Mouse (Mus musculus) hindbrain, embryonic 11.5 days (tissue): ENCODE data around the gene Lbhd2. TPM values are rescaled to one million over a fixed set of nuclear protein-coding genes. Genes with fewer than 3 reads are reported as not detected.

Experiments
- ATAC-seq: fragments of 200-750 bp; cut with Nextera tagmentation; 2 replicates; pipeline ENCODE4 v1.8.0; 2017; ENCODE audit warnings: mild to moderate bottlenecking, moderate TSS enrichment, moderate library complexity; ENCODE audit not compliant: low FRiP score
- DNase-seq: peaks from one replicate; pipeline ENCODE4 v3.0.0-alpha.2; 2015; ENCODE audit warnings: low spot score
- H3K27ac ChIP-seq: fragments of 300-500 bp; sonication (generic); 2 replicates; pipeline ENCODE4 v1.5.1; 2014; ENCODE audit warnings: mild to moderate bottlenecking, low read depth, low read length
- H3K27me3 ChIP-seq: fragments of 300-500 bp; sonication (generic); 2 replicates; pipeline ENCODE4 v1.6.1; 2014; ENCODE audit warnings: mild to moderate bottlenecking, low read length, moderate library complexity, mixed read lengths; ENCODE audit not compliant: control insufficient read depth, insufficient read depth
- H3K36me3 ChIP-seq: fragments of 300-500 bp; sonication (generic); 2 replicates; pipeline ENCODE4 v1.6.1; 2014; ENCODE audit warnings: mild to moderate bottlenecking, low read length, moderate library complexity, mixed read lengths; ENCODE audit not compliant: control insufficient read depth, insufficient read depth
- H3K4me1 ChIP-seq: fragments of 300-500 bp; sonication (generic); replicated peaks from 2 replicates; pipeline ENCODE4 v1.6.1; 2014; ENCODE audit warnings: low read length, mixed read lengths; ENCODE audit not compliant: control insufficient read depth, insufficient read depth
- H3K4me2 ChIP-seq: fragments of 300-500 bp; sonication (generic); replicated peaks from 2 replicates; pipeline ENCODE4 v1.6.1; 2014; ENCODE audit warnings: mild to moderate bottlenecking, low read depth, low read length
- H3K4me3 ChIP-seq: fragments of 300-500 bp; sonication (generic); 2 replicates; pipeline ENCODE4 v1.5.1; 2014; ENCODE audit warnings: low read depth, low read length
- H3K9ac ChIP-seq: fragments of 300-500 bp; sonication (generic); 2 replicates; pipeline ENCODE4 v1.6.1; 2014; ENCODE audit warnings: low read depth, low read length
- H3K9me3 ChIP-seq: fragments of 300-500 bp; sonication (generic); 2 replicates; pipeline ENCODE4 v1.6.1; 2016; ENCODE audit warnings: low read length; ENCODE audit not compliant: control insufficient read depth
- WGBS: fragments of 180-500 bp; shearing (Covaris S2); extraction: QIAGEN DNeasy Blood & Tissue Kit; methylation state at CpG from one replicate; pipeline ENCODE4 v1.1.7; 2014; 5-methylcytosine and 5-hydroxymethylcytosine counted together
- polyA plus RNA-seq: library from polyadenylated mRNA; unstranded; fragments of >200 nt; fragmentation: Nextera tagmentation; extraction: Ambion mirVana; gene quantifications from 2 replicates; pipeline ENCODE4 v1.2.1, GENCODE M21; 2014

The Lbhd2 gene
- polyA plus RNA-seq, 1 experiment from 2014 or later = not detected

- Histone ChIP-seq H3K4me1 (peaks cover 3% of the 10 kb centered on the region; the same call in 1 of the 2 replicates), H3K4me3 (peak overlapping the region; percentile 97), H3K9ac (no peak overlapping the region), H3K4me2 (peak overlapping the region; percentile 83), H3K27me3 (no peaks in the 10 kb centered on the region), H3K36me3 (no peaks in the 10 kb centered on the region), H3K27ac (no peak overlapping the region), H3K9me3 (no peaks in the 10 kb centered on the region)
- DNase-seq (no peak), ATAC-seq (no peak)
- WGBS = 79% methylated on average over 12 of the region's 12 CpGs
Measured at GRCm38 (mm10) chr12:111375559-111375958, 31.1 kb upstream of the Lbhd2 start.

GRCm38 (mm10) chr12:111376053-111376452 lies 30.6 kb upstream of the Lbhd2 start:
- H3K4me3 ChIP-seq = peak overlapping the region; percentile 97
- no peaks in the 10 kb centered on the region for H3K9me3 ChIP-seq
- DNase-seq (no peak), ATAC-seq (no peak)
- peak overlapping the region; percentile 83 for H3K4me2 ChIP-seq
- peak overlapping the region; percentile 96; the same call in 1 of the 2 replicates for H3K9ac ChIP-seq
- WGBS = 53% methylated on average over 6 of the region's 6 CpGs
- no peak overlapping the region for H3K27ac ChIP-seq
- no peaks in the 10 kb centered on the region for H3K27me3 ChIP-seq
- H3K36me3 ChIP-seq = no peaks in the 10 kb centered on the region
- peaks cover 3% of the 10 kb centered on the region; the same call in 1 of the 2 replicates for H3K4me1 ChIP-seq

GRCm38 (mm10) chr12:111376826-111377331 lies 29.7 kb upstream of the Lbhd2 start:
- DNase-seq (peak; percentile 61), ATAC-seq (peak; percentile 41)
- WGBS = under 1% methylated on average over 49 of the region's 49 CpGs
- H3K27me3 ChIP-seq = no peaks in the 10 kb centered on the region
- H3K4me1 ChIP-seq = peaks cover 3% of the 10 kb centered on the region; the same call in 1 of the 2 replicates
- peak overlapping the region; percentile 83 for H3K4me2 ChIP-seq
- peak overlapping the region; percentile 94 for H3K27ac ChIP-seq
- H3K4me3 ChIP-seq = peak overlapping the region; percentile 97
- no peaks in the 10 kb centered on the region for H3K9me3 ChIP-seq
- H3K36me3 ChIP-seq = no peaks in the 10 kb centered on the region
- H3K9ac ChIP-seq = peak overlapping the region; percentile 96

- no peaks in the 10 kb centered on the region for H3K27me3 ChIP-seq
- peak within 1 kb of the TSS; percentile 83 for H3K4me2 ChIP-seq
- peak within 1 kb of the TSS; percentile 96 for H3K9ac ChIP-seq
- ATAC-seq (peak; percentile 97), DNase-seq (peak; percentile 97)
- no peaks in the 10 kb centered on the region for H3K9me3 ChIP-seq
- peaks cover 3% of the 10 kb centered on the region; the same call in 1 of the 2 replicates for H3K4me1 ChIP-seq
- no peaks in the 10 kb centered on the region for H3K36me3 ChIP-seq
- under 1% methylated on average over 49 of the region's 94 CpGs for WGBS
- H3K4me3 ChIP-seq = peak within 1 kb of the TSS; percentile 97
- H3K27ac ChIP-seq = peak within 1 kb of the TSS; percentile 94
Measured at GRCm38 (mm10) chr12:111377376-111377973, 29.1 kb upstream of the Lbhd2 start, which contains the start of gene Cdc42bpb. Gene Cdc42bpb (minus strand): TSS chr12:111377718.

GRCm38 (mm10) chr12:111377986-111378490 lies 28.6 kb upstream of the Lbhd2 start:
- Histone ChIP-seq H3K4me1 (peaks cover 3% of the 10 kb centered on the region; the same call in 1 of the 2 replicates), H3K27ac (peak overlapping the region; percentile 94), H3K4me2 (peak overlapping the region; percentile 80), H3K9me3 (no peaks in the 10 kb centered on the region), H3K9ac (peak overlapping the region; percentile 96), H3K27me3 (no peaks in the 10 kb centered on the region), H3K36me3 (no peaks in the 10 kb centered on the region), H3K4me3 (peak overlapping the region; percentile 97)
- ATAC-seq (peak; percentile 81), DNase-seq (peak; percentile 73)
- under 1% methylated on average over 32 of the region's 32 CpGs for WGBS

GRCm38 (mm10) chr12:111378812-111379211 lies 27.8 kb upstream of the Lbhd2 start:
- Histone ChIP-seq H3K4me1 (peaks cover 3% of the 10 kb centered on the region; the same call in 1 of the 2 replicates), H3K4me2 (peak overlapping the region; percentile 80), H3K27ac (no peak overlapping the region), H3K36me3 (no peaks in the 10 kb centered on the region), H3K9me3 (no peaks in the 10 kb centered on the region), H3K27me3 (no peaks in the 10 kb centered on the region), H3K9ac (peak overlapping the region; percentile 96; the same call in 1 of the 2 replicates), H3K4me3 (peak overlapping the region; percentile 97; the same call in 1 of the 2 replicates)
- ATAC-seq (no peak), DNase-seq (peak; percentile 22)
- WGBS = 75% methylated on average over 12 of the region's 12 CpGs

- H3K36me3 ChIP-seq = no peaks in the 10 kb centered on the region
- 88% methylated on average over 13 of the region's 13 CpGs for WGBS
- H3K9me3 ChIP-seq = no peaks in the 10 kb centered on the region
- no peak overlapping the region for H3K4me3 ChIP-seq
- no peak overlapping the region for H3K9ac ChIP-seq
- no peak overlapping the region for H3K27ac ChIP-seq
- H3K4me2 ChIP-seq = no peak overlapping the region
- H3K27me3 ChIP-seq = no peaks in the 10 kb centered on the region
- no peak for DNase-seq
- H3K4me1 ChIP-seq = no peaks in the 10 kb centered on the region
- no peak for ATAC-seq
Measured at GRCm38 (mm10) chr12:111385883-111386641, 20.5 kb upstream of the Lbhd2 start.

- DNase-seq (no peak), ATAC-seq (no peak)
- Histone ChIP-seq H3K9ac (no peak overlapping the region), H3K27ac (no peak overlapping the region), H3K4me2 (no peak overlapping the region), H3K4me3 (no peak overlapping the region), H3K36me3 (no peaks in the 10 kb centered on the region), H3K9me3 (no peaks in the 10 kb centered on the region), H3K4me1 (no peaks in the 10 kb centered on the region), H3K27me3 (no peaks in the 10 kb centered on the region)
- 78% methylated on average over 8 of the region's 8 CpGs for WGBS
Measured at GRCm38 (mm10) chr12:111386642-111387120, 19.9 kb upstream of the Lbhd2 start.
